Mouse (Mus musculus): ENCODE data around the gene Rnase9. TPM values are rescaled to one million over a fixed set of nuclear protein-coding genes. Genes with fewer than 3 reads are reported as not detected.

Gene Rnase9
- total and polyA plus RNA-seq, 2 experiments from 2014 or later: not detected

DNA sequence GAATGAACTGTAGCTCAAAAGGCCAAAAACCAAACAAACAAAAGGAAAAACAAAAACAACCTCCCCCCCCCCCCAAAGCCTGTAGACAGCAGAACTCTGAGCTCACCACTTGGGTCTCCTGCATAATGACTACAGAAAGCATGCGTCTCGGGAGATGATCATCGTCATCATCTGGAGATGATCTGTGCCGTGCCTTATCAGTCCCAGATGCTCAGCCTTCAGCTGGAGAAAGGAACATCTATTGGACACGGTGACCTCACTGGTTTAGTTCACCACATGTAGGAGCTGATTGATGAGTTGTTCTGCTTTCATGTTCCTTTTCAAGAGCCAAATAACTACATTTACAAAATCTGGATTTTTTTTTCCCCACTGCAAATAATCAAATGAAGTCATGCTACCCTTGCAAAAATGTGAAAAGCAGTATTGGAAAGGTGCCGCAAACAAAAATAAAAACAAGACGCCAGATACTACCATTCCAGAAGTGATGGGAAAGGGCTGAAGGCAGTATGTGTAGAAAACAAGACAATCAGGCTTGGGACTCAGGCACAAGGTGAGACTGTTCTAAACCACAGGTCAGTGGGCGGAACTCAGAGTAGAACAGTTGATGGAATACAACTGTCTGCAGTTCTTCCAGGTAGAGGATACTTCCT, 34.4 kb downstream of the Rnase9 start, which contains the start of gene Rnase10:
TSS of gene Rnase10 (plus strand) at position 600 of the 650 bp plus-strand sequence.
- no peak for TF ChIP-seq CTCF (IDR thresholded peaks at IDR 0.05; ENCODE audit: low read depth)
- Histone ChIP-seq H3K4me3 (ENCODE audit: low read length) (no peak within 1 kb of the TSS), H3K9ac (replicated peaks; ENCODE audit: low read length) (no peak within 1 kb of the TSS), H3K4me2 (ENCODE audit: low read depth, low read length) (no peak within 1 kb of the TSS), H3K36me3 (ENCODE audit: insufficient read depth, low read length) (no peaks in the 10 kb centered on the region), H3K4me1 (ENCODE audit: insufficient read depth, low read length) (no peaks in the 10 kb centered on the region), H3K9me3 (ENCODE audit: low read length) (no peaks in the 10 kb centered on the region), H3K27ac (peak within 1 kb of the TSS; percentile 45), H3K27me3 (ENCODE audit: insufficient read depth, low read length) (no peaks in the 10 kb centered on the region)
- 90% methylated on average over 8 of the region's 8 CpGs for WGBS
- ATAC-seq (no peak), DNase-seq (ENCODE audit: low spot score) (no peak)

- TF ChIP-seq CTCF (IDR thresholded peaks at IDR 0.05; ENCODE audit: low read depth): no peak
- Histone ChIP-seq H3K4me3 (ENCODE audit: low read length) (no peak overlapping the region), H3K27me3 (ENCODE audit: insufficient read depth, low read length) (no peaks in the 10 kb centered on the region), H3K4me1 (ENCODE audit: insufficient read depth, low read length) (no peaks in the 10 kb centered on the region), H3K27ac (no peak overlapping the region), H3K36me3 (ENCODE audit: insufficient read depth, low read length) (no peaks in the 10 kb centered on the region), H3K4me2 (ENCODE audit: low read depth, low read length) (no peak overlapping the region), H3K9ac (replicated peaks; ENCODE audit: low read length) (no peak overlapping the region), H3K9me3 (ENCODE audit: low read length) (no peaks in the 10 kb centered on the region)
- 84% methylated on average over 2 of the region's 2 CpGs for WGBS
- no peak for ATAC-seq
- DNase-seq (ENCODE audit: low spot score): no peak
Measured at GRCm38 (mm10) chr14:50997999-50998666, 43.5 kb downstream of the Rnase9 start.

GRCm38 (mm10) chr14:50997088-50997487, 44.6 kb downstream of the Rnase9 start:
- TF ChIP-seq CTCF (IDR thresholded peaks at IDR 0.05; ENCODE audit: low read depth): no peak
- no peak for ATAC-seq
- WGBS: 76% methylated on average over 3 of the region's 3 CpGs
- Histone ChIP-seq H3K9me3 (ENCODE audit: low read length) (no peaks in the 10 kb centered on the region), H3K36me3 (ENCODE audit: insufficient read depth, low read length) (no peaks in the 10 kb centered on the region), H3K9ac (replicated peaks; ENCODE audit: low read length) (no peak overlapping the region), H3K27ac (no peak overlapping the region), H3K4me3 (ENCODE audit: low read length) (no peak overlapping the region), H3K4me1 (ENCODE audit: insufficient read depth, low read length) (no peaks in the 10 kb centered on the region), H3K27me3 (ENCODE audit: insufficient read depth, low read length) (no peaks in the 10 kb centered on the region), H3K4me2 (ENCODE audit: low read depth, low read length) (no peak overlapping the region)
- DNase-seq (ENCODE audit: low spot score): no peak

- TF ChIP-seq CTCF (IDR thresholded peaks at IDR 0.05; ENCODE audit: low read depth): no peak
- 80% methylated on average over 3 of the region's 3 CpGs for WGBS
- no peak overlapping the region for H3K4me3 ChIP-seq (ENCODE audit: low read length)
- no peak overlapping the region for H3K9ac ChIP-seq (replicated peaks; ENCODE audit: low read length)
- no peak overlapping the region for H3K4me2 ChIP-seq (ENCODE audit: low read depth, low read length)
- ATAC-seq: no peak
- no peaks in the 10 kb centered on the region for H3K36me3 ChIP-seq (ENCODE audit: insufficient read depth, low read length)
- H3K9me3 ChIP-seq (ENCODE audit: low read length): no peaks in the 10 kb centered on the region
- no peak for DNase-seq (ENCODE audit: low spot score)
- no peaks in the 10 kb centered on the region for H3K27me3 ChIP-seq (ENCODE audit: insufficient read depth, low read length)
- H3K27ac ChIP-seq: no peak overlapping the region
- H3K4me1 ChIP-seq (ENCODE audit: insufficient read depth, low read length): no peaks in the 10 kb centered on the region
Measured at GRCm38 (mm10) chr14:50991037-50991436, 50.6 kb downstream of the Rnase9 start.

Other genes with a start within 250 kb of the Rnase9 start
- gene Ccnb1ip1, start 234.1 kb downstream of the Rnase9 start, total RNA-seq (2014; rRNA removed): not detected in 2 replicates
- gene Ccnb1ip1, start 234.1 kb downstream of the Rnase9 start, polyA plus RNA-seq (2015; fragmentation: Nextera tagmentation; extraction: Ambion mirVana): 0.09 and 0.15 TPM in 2 replicates
- 19.7 and 21.1 TPM in 2 replicates for gene Parp2, start 234.0 kb downstream of the Rnase9 start, total RNA-seq (2014; rRNA removed)
- gene Parp2, start 234.0 kb downstream of the Rnase9 start, polyA plus RNA-seq (2015; fragmentation: Nextera tagmentation; extraction: Ambion mirVana): 36.2 and 36.6 TPM in 2 replicates
- gene Tep1, start 171.3 kb downstream of the Rnase9 start, total RNA-seq (2014; rRNA removed): 4.3 and 5.6 TPM in 2 replicates
- 3.4 and 3.5 TPM in 2 replicates for gene Tep1, start 171.3 kb downstream of the Rnase9 start, polyA plus RNA-seq (2015; fragmentation: Nextera tagmentation; extraction: Ambion mirVana)
- 2.4 and 3.7 TPM in 2 replicates for gene Klhl33, start 144.4 kb downstream of the Rnase9 start, total RNA-seq (2014; rRNA removed)
- 2.9 and 4.0 TPM in 2 replicates for gene Klhl33, start 144.4 kb downstream of the Rnase9 start, polyA plus RNA-seq (2015; fragmentation: Nextera tagmentation; extraction: Ambion mirVana)
- gene Osgep, start 117.0 kb downstream of the Rnase9 start, total RNA-seq (2014; rRNA removed): 71.4 and 80.9 TPM in 2 replicates
- 72.4 and 82.7 TPM in 2 replicates for gene Osgep, start 117.0 kb downstream of the Rnase9 start, polyA plus RNA-seq (2015; fragmentation: Nextera tagmentation; extraction: Ambion mirVana)
- 68.6 and 70.2 TPM in 2 replicates for gene Apex1, start 116.9 kb downstream of the Rnase9 start, total RNA-seq (2014; rRNA removed)
- gene Apex1, start 116.9 kb downstream of the Rnase9 start, polyA plus RNA-seq (2015; fragmentation: Nextera tagmentation; extraction: Ambion mirVana): 145 and 156 TPM in 2 replicates
- gene Pip4p1, start 111.0 kb downstream of the Rnase9 start, total RNA-seq (2014; rRNA removed): 53.3 and 69.1 TPM in 2 replicates
- gene Pip4p1, start 111.0 kb downstream of the Rnase9 start, polyA plus RNA-seq (2015; fragmentation: Nextera tagmentation; extraction: Ambion mirVana): 102 and 103 TPM in 2 replicates
- gene Pnp, start 110.8 kb downstream of the Rnase9 start, total RNA-seq (2014; rRNA removed): 16.7 and 19.1 TPM in 2 replicates
- 17.5 and 18.2 TPM in 2 replicates for gene Pnp, start 110.8 kb downstream of the Rnase9 start, polyA plus RNA-seq (2015; fragmentation: Nextera tagmentation; extraction: Ambion mirVana)
- 0.47 and 16.3 TPM in 2 replicates for gene Gm49342, start 97.4 kb downstream of the Rnase9 start, total RNA-seq (2014; rRNA removed)
- gene Gm49342, start 97.4 kb downstream of the Rnase9 start, polyA plus RNA-seq (2015; fragmentation: Nextera tagmentation; extraction: Ambion mirVana): not detected in 2 replicates
- 1.2 TPM in 1 of 2 replicates, not detected in the other for gene Pnp2, start 85.9 kb downstream of the Rnase9 start, total RNA-seq (2014; rRNA removed)
- 1.2 and 1.3 TPM in 2 replicates for gene Pnp2, start 85.9 kb downstream of the Rnase9 start, polyA plus RNA-seq (2015; fragmentation: Nextera tagmentation; extraction: Ambion mirVana)
- gene Rnase10, start 34.1 kb downstream of the Rnase9 start, total RNA-seq (2014; rRNA removed): 0.21 TPM in 1 of 2 replicates, not detected in the other
- gene Rnase10, start 34.1 kb downstream of the Rnase9 start, polyA plus RNA-seq (2015; fragmentation: Nextera tagmentation; extraction: Ambion mirVana): not detected in 2 replicates
- not detected in 2 replicates for gene Rnase11, start 8.3 kb upstream of the Rnase9 start, total RNA-seq (2014; rRNA removed)
- not detected in 2 replicates for gene Rnase11, start 8.3 kb upstream of the Rnase9 start, polyA plus RNA-seq (2015; fragmentation: Nextera tagmentation; extraction: Ambion mirVana)
- gene Rnase12, start 15.8 kb upstream of the Rnase9 start, total RNA-seq (2014; rRNA removed): not detected in 2 replicates
- 0.29 TPM in 1 of 2 replicates, not detected in the other for gene Rnase12, start 15.8 kb upstream of the Rnase9 start, polyA plus RNA-seq (2015; fragmentation: Nextera tagmentation; extraction: Ambion mirVana)
- gene Olfr750, start 32.6 kb upstream of the Rnase9 start, total RNA-seq (2014; rRNA removed): not detected in 2 replicates
- gene Olfr750, start 32.6 kb upstream of the Rnase9 start, polyA plus RNA-seq (2015; fragmentation: Nextera tagmentation; extraction: Ambion mirVana): 0.05 and 0.14 TPM in 2 replicates
- gene Rnase4, start 49.2 kb upstream of the Rnase9 start, total RNA-seq (2014; rRNA removed): 22.9 and 34.1 TPM in 2 replicates
- 17.6 and 19.0 TPM in 2 replicates for gene Rnase4, start 49.2 kb upstream of the Rnase9 start, polyA plus RNA-seq (2015; fragmentation: Nextera tagmentation; extraction: Ambion mirVana)
- gene Ang, start 49.3 kb upstream of the Rnase9 start, total RNA-seq (2014; rRNA removed): 0.18 and 1.9 TPM in 2 replicates
- gene Ang, start 49.3 kb upstream of the Rnase9 start, polyA plus RNA-seq (2015; fragmentation: Nextera tagmentation; extraction: Ambion mirVana): 2.9 and 3.9 TPM in 2 replicates
- gene Eddm3b, start 72.6 kb upstream of the Rnase9 start, total RNA-seq (2014; rRNA removed): not detected in 2 replicates
- not detected in 2 replicates for gene Eddm3b, start 72.6 kb upstream of the Rnase9 start, polyA plus RNA-seq (2015; fragmentation: Nextera tagmentation; extraction: Ambion mirVana)
- gene Rnase6, start 82.0 kb upstream of the Rnase9 start, total RNA-seq (2014; rRNA removed): 0.52 and 1.3 TPM in 2 replicates
- 1.0 TPM in 2 replicates for gene Rnase6, start 82.0 kb upstream of the Rnase9 start, polyA plus RNA-seq (2015; fragmentation: Nextera tagmentation; extraction: Ambion mirVana)
- gene Rnase1, start 104.9 kb upstream of the Rnase9 start, total RNA-seq (2014; rRNA removed): 0.16 and 0.18 TPM in 2 replicates
- 1.6 and 2.4 TPM in 2 replicates for gene Rnase1, start 104.9 kb upstream of the Rnase9 start, polyA plus RNA-seq (2015; fragmentation: Nextera tagmentation; extraction: Ambion mirVana)
- not detected in 2 replicates for gene Rnase2b, start 120.4 kb upstream of the Rnase9 start, total RNA-seq (2014; rRNA removed)
- gene Rnase2b, start 120.4 kb upstream of the Rnase9 start, polyA plus RNA-seq (2015; fragmentation: Nextera tagmentation; extraction: Ambion mirVana): not detected in 2 replicates
- gene Ang2, start 157.3 kb upstream of the Rnase9 start, total RNA-seq (2014; rRNA removed): not detected in 2 replicates
- gene Ang2, start 157.3 kb upstream of the Rnase9 start, polyA plus RNA-seq (2015; fragmentation: Nextera tagmentation; extraction: Ambion mirVana): not detected in 2 replicates
- gene Ear14, start 161.5 kb upstream of the Rnase9 start, total RNA-seq (2014; rRNA removed): not detected in 2 replicates
- not detected in 2 replicates for gene Ear14, start 161.5 kb upstream of the Rnase9 start, polyA plus RNA-seq (2015; fragmentation: Nextera tagmentation; extraction: Ambion mirVana)
- not detected in 2 replicates for gene Rnase2a, start 214.2 kb upstream of the Rnase9 start, total RNA-seq (2014; rRNA removed)
- not detected in 2 replicates for gene Rnase2a, start 214.2 kb upstream of the Rnase9 start, polyA plus RNA-seq (2015; fragmentation: Nextera tagmentation; extraction: Ambion mirVana)